Mouse (Mus musculus) adrenal gland, postnatal 10 days (tissue): ENCODE measurements at regions not wholly inside any gene's neighbourhood (a gene's known extent, or its start where the extent isn't known, plus 50 kb on each side); places are given as distances from the start of the nearest gene placed in this dataset.
"Not testable (repeated sequence)": the region's sequence is repeated elsewhere in the genome, so short reads cannot be mapped to it uniquely, and the experiment has no call there.

Source experiments
- DNase-seq: peaks from one replicate; pipeline ENCODE4 v3.0.0; 2021; ENCODE audit warnings: mixed read lengths

- DNase-seq = no peak
These were observed 515.7 kb upstream of the Stxbp6 start for GRCm38 (mm10) chr12:45590191-45590590.

DNA sequence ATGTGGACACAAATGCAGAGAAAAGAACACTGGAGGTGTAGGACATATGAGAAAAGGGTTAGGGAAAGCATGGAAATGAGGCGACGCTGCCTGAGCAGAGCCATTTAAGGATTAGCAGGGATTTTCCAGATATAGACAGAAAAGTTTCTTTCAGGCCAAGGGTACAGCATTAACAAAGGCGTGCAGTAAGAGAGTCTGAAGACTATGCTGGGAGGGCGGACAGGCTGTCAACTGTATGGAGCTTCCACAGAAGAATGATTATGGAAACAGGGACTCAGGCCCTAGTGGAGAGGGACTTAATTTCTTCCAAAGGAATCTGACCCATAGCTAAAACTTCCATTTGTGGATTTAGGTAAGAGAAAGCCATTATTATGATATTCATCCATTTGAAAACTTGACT, 511.3 kb upstream of the Stxbp6 start:
- no peak for DNase-seq

DNA sequence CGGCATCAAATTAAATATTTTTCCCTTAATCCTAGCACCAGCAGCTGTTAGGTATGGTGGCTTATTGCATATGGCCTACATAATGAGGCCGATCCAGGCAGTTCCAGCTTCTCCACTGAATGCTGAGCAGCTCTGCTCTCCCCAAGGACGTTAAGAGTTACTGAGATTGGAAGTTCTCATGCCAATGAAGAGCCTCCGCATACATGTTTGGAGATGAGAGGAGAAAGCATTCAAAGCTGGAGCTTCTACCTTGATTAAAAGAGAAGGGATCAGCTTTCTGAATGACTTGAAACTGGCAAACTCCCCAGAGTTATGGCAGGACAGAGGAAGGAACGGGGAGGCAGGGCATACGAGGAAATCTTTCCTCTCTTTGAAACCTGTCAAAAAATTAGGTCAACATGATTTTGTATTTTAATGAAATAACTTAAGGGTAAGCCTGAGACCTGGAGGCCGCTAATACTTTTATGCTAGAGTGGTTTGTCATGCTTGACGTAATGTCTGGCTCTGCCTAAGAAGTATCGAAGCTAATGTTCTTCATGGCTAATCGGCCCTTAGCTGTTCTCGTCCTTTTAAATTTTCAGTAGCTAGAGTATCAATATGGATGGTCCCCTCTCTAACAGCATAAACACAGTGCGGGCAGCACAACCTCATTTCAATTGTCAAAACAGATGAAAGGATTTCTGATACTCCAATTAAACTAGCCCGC, 489.0 kb upstream of the Stxbp6 start:
- no peak for DNase-seq

GRCm38 (mm10) chr12:45562637-45563220, 488.2 kb upstream of the Stxbp6 start:
- no peak for DNase-seq

DNA sequence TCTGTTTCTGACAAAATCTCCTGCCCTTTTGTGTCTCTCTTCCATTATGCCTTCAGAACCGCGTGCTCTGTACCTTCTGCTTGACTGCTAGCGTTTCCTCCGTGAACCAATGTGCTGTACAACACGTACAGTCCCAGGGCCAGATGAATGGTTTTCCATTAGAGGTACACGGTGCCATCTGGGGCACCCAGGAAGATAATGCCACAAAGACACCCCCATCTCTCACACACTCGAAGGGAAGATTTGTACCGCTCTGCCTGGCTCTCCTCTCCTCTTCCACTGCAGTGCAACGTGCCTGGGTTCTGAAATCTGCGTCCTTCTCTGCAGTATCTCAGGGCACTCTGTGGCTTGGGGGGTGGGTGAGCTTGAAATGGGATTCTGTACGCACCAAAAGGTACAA, 487.4 kb upstream of the Stxbp6 start:
- DNase-seq = no peak

DNA sequence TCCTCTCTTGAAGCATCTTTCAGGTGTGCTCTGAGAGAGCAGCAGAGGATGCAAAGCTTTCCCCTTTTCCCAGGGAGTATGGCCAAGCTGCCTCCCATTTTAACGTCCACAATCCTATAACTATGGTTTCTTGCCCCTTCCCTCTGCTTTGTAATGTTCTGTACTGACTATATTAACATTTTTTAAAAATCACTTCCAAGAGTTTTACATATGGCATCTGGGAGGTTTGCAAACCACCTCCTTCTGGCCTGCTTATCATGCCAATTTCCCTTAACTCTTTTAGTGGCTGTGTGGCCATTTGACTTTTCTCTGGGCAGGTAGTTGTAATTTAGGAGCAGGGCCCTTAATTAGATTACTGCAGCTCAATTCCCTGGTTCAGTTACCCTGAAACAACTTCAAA, 486.9 kb upstream of the Stxbp6 start:
- no peak for DNase-seq

GRCm38 (mm10) chr12:45549906-45550305, 475.4 kb upstream of the Stxbp6 start:
- DNase-seq = not testable (repeated sequence)

- no peak for DNase-seq
These were observed 445.0 kb upstream of the Stxbp6 start for GRCm38 (mm10) chr12:45519554-45519953.

DNA sequence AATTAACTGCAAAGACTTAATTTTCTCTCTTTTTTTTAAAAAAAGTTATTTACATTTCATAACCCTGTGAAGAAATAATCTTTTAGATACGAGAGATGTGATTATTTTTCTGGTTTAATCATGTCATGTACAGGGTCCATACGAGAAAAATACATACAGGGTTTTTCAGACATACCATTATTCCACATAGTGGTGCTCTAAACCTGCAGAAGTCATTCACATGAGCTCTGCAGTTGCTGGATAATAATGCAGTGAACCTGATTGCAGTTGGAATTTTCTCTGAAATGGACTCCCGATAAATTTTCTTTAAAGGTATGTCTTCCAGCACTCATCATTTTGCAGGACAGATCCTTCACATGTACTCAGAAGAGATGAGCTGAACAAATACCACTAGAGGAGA, 439.9 kb upstream of the Stxbp6 start:
- DNase-seq = no peak

DNA sequence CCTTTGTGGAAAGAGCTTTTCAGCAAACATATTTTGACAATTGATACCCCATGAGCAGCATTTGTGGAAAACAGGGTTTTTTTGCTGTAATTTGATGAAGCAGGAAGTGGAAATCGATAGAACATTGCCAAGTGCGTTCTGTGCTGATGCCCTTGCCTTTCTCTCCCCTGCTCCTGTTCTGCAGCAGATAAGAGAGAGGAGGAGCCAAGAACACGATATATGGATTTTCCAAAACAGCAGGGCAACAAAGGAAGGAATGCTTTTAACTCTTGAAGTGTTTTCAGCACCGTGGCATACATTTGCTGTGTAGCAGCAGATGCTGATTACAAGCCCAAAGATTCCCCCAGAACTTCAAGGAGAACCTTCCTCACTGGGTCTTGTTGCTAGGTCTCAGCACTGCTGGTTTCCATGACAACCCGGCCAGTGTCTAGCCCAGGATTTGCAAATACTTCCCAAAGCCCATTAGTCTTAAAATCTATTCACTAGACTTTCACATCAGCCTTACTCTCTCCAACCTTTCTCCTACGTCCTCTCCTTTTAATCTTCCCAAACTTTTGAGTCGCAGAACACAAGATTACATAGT, 433.0 kb upstream of the Stxbp6 start:
- peak; percentile 2 for DNase-seq

DNA sequence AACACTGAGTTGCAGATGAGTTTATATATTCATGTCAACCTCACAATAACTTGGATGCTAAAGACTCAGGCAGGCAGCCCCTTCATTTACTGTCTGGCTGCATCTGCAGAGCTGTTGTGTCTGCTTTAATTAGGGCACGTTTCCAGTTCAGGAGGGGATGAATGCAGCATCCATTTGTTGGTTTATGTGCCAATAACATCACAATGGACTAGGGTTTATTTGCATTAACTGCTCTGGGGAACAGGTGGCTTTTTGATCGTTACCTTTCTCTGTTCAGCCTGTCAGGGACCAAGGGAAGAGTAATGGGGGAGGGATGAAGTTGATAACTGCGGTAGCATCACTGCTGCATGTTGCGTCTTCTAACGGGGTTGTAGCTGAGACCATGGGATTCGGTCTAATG, 425.3 kb upstream of the Stxbp6 start:
- DNase-seq = no peak

DNA sequence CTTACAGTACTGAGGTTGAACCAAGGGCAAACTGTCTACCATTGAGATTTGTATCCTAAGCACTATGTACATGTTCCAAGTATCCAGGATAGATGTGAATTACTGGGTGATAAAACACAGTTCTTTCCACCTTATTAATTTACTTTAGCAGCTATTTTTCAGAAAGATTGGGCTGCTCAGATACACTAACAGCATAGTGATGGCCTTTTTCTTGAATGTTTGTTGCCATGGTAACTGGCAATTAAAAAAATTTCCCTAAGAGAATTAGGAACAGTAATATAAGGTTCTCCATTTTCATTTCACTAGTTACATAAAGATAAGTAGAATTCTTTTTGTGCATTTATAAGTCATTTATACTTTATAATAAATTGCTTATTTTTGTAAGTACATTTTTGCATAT, 423.7 kb upstream of the Stxbp6 start:
- no peak for DNase-seq

- peak; percentile 4 for DNase-seq
These were observed 414.5 kb upstream of the Stxbp6 start for GRCm38 (mm10) chr12:45489029-45489428.

- peak; percentile 45 for DNase-seq
These were observed 402.4 kb upstream of the Stxbp6 start for GRCm38 (mm10) chr12:45476881-45477280.

DNA sequence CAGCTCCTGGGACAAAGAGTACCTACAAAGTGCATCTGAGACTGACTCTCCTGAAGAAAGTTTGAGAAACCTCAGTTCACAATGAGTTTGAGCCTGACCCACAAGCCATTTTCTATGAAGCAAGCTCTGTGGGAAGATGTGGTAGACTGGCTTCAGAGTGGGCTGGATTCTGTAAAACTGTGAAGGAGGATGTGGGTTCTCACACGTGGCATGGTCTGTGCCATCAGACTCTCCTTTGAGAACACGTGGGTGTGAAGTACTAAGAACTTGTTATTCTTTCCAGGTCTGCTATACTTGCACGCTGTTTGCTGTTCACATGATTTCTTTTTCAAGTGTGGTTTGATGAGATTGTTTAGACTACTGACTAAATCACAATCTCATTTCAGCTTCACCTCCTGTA, 393.6 kb upstream of the Stxbp6 start:
- DNase-seq = no peak

- peak; percentile 38 for DNase-seq
These were observed 392.5 kb upstream of the Stxbp6 start for GRCm38 (mm10) chr12:45467058-45467457.

DNA sequence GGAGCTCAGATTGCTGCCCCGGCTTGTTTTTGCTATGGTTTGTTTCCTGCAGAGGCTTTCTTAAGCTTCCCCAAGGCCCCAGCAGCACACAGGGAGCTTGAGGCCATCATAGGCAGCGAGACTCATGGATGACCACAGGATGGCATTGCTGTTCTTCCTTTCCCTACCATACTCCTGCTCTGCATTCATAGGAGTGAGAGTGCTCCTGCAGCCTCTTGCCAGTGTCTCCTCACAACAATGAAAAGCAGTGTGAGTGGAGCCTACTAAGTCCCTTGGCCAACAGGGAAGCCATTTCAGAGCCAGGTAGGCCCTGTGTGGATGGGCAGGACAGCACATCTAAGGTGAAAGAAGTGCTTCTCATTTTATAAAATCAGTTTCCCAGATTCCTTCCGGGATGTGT, 391.6 kb upstream of the Stxbp6 start:
- DNase-seq = peak; percentile 22

DNA sequence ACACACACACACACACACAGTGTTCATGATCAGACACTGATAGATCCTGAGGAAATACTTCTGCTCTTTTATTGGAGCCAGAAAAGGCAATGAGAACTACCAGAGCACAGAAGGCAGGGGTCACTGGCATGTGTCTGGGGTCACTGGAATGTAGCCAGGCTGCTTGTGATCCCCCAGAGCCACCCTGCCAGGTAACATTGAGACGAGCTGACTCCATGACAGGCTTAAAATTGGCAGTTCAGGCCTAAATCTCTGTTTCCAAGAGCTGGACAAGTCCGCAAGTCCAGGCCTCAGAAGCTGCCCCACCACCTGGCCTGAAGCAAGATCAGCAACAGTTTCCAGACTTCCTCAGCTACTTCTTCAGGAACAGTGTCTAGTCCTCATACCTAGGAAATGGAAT, 390.4 kb upstream of the Stxbp6 start:
- DNase-seq = no peak

GRCm38 (mm10) chr12:45458746-45459145, 384.2 kb upstream of the Stxbp6 start:
- peak; percentile 48 for DNase-seq

- peak; percentile 63 for DNase-seq
These were observed 369.1 kb upstream of the Stxbp6 start for GRCm38 (mm10) chr12:45443512-45444190.

- DNase-seq = no peak
These were observed 368.0 kb upstream of the Stxbp6 start for GRCm38 (mm10) chr12:45442474-45442873.

- no peak for DNase-seq
These were observed 365.2 kb upstream of the Stxbp6 start for GRCm38 (mm10) chr12:45439745-45440144.

DNA sequence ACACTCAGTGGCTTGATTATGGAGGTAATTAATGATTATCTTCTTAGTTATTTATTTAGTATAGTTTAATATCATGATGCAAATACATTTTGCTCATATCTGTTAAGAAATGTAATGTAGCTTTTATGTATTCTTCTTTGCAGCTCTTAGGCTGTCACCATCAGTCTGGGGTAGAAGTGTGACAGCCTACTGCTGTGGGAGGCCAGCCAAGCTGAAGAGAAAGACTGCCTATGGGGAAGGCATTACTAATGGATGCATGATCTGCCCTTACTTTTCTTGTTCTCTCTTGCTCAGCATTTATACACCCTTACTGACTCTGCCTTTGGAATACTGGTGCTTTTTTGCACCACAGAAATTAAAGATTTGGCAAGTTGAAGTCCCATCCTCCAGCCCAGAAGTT, 362.8 kb upstream of the Stxbp6 start:
- no peak for DNase-seq
